Mouse (Mus musculus): ENCODE data around the gene Gm21761.
"Not testable (repeated sequence)": the region's sequence is repeated elsewhere in the genome, so short reads cannot be mapped to it uniquely, and the experiment has no call there.

Gene Gm21761

DNA sequence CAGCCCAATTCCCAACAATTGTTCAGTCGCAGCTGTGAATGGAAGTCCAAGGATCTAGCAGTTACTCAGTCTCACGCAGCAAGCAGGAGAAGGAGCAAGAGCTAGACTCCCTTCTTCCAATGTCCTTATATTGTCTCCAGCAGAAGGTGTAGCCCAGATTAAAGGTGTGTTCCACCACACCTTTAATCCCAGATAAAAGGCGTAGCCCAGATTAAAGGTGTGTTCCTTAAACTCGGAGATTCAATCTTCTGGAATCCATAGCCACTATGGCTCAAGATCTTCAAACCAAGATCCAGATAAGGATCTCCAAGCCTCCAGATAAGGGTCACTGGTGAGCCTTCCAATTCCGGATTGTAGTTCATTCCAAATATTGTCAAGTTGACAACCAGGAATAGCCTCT is at the start of gene Gm21761:
TSS of gene Gm21761 (minus strand) at position 101 of the 400 bp plus-strand sequence.
- DNase-seq (ENCODE audit: low spot score) = not testable (repeated sequence)

DNA sequence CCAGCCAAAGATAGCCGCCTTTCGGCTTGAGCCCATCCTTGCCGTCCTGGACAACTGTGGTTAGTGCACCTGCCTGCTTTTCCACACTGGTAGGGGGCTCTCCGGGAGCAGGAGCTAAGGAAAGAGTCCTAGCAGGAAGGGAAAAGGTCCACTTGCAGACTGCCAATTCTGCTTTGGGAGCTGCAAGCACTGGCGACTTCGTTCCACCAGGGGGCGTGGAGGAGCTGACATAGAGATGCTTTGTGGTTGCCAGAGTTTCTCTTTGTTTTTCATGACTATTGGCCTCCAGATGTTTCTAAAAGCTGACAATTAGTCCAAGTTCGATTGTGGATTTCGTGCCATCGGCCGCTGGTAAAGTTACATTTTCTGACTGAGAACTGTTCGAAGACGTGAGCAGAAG is 40.1 kb upstream of the Gm21761 start:
- not testable (repeated sequence) for DNase-seq (ENCODE audit: low spot score)

DNA sequence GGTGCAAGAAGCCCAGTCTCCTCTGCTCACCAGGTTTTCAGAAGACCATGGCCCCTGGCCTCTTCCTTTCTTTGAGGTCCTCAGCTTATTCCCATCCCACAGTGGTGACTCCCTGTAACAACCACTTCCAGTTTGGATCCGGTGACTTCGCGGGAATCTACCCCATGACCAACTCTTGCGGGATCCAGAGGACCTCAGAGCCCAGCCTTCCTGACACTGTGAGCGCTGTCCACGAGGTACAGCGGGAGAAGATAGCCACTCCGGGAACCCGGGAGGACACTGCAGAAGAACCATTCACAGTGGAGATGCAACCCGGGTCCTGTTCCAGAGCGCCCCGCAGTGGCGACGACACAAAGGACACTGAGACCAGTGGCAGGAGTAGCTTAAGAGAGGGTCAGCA is 39.1 kb upstream of the Gm21761 start:
- not testable (repeated sequence) for DNase-seq (ENCODE audit: low spot score)

DNA sequence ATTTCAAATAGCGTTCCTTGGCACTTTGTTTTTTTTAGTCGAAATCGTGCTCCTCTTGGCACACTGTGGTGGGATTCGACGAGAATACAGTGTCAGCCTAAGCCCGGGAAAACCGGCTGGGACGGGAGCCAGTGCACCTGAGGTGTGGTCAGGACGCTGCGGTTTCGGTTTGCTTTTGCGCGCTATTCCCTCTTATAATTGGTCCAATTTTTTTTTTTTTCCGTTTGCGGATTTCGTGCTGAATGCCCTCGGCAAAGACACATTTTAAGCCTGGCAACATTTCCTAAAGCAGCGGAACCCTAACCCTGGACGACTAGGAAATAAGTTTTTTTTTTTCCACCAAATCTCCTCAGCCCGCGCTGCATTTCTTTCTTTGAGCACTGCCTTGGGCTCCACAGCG is 36.9 kb upstream of the Gm21761 start:
- not testable (repeated sequence) for DNase-seq (ENCODE audit: low spot score)

DNA sequence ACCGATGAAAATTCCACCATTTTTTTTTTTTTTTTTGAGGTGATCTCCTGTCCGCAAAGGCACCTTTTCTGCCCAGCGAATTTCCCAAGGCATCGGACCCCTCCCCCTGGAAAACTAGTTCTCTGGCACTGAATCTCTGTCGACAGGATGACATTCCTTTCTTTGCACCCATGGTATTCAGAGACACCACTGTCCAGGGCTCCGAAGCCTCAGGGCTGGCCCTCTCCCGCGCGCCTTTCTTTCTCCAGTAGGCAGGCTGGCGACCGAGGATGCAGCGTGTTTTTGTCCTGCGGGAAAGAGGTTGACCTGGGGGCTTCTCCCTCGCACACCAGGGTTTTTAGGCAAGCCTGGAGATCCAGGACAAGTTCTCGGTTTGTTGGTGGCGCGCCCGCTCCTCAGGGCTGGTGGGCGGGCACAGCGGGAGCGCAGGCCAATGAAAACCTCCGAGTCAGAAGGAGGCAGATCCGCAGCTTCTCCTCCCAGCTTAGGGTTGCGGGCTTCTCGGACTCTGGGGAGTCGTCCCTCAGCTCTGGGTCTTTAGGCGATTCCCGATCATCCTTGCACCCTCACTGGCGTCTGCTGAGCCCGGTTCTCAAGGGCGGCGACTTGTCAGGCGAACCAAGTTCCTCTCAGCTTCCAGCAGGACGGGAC is 36.4 kb upstream of the Gm21761 start:
- not testable (repeated sequence) for DNase-seq (ENCODE audit: low spot score)

DNA sequence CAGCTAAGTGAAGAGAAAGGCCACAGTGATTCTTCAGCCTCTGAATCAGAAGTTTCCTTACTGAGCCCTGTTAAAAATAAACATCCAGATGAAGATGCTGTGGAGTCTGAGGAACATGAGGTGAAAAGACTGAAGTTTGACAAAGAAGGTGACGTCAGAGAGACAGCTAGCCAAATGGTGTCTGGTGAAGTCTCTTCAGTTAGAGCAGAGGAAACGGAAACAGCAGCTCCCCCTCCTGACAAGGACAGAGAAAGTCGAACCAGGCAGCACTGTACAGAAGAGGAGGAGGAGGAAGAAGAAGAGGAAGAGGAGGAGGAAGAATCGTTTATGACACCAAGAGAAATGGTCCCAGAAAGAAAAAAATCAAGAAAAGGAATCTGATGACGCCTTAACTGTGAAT is 33.8 kb upstream of the Gm21761 start:
- DNase-seq (ENCODE audit: low spot score) = not testable (repeated sequence)

GRCm38 (mm10) chr13:119955567-119955966 is 26.5 kb upstream of the Gm21761 start:
- DNase-seq (ENCODE audit: low spot score) = not testable (repeated sequence)

DNA sequence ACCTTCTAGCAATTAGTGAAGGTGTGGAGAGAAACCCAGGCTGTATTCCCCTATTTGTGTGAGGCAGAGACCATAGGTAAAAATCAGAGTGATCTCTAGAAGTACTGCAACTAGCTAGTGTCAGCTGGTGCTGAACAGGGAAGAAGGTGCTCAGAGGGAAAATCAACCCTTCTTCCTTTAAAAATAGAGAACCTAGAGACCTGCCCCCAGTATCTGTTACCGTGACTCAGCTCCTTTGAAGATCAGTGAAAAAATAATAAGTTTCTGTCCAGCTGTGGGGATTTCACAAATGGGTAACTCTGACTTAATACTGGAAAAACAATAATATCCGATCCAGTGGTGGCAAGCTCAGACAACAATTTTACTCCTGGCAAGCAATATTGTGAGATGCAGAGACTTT is 26.0 kb upstream of the Gm21761 start:
- not testable (repeated sequence) for DNase-seq (ENCODE audit: low spot score)

DNA sequence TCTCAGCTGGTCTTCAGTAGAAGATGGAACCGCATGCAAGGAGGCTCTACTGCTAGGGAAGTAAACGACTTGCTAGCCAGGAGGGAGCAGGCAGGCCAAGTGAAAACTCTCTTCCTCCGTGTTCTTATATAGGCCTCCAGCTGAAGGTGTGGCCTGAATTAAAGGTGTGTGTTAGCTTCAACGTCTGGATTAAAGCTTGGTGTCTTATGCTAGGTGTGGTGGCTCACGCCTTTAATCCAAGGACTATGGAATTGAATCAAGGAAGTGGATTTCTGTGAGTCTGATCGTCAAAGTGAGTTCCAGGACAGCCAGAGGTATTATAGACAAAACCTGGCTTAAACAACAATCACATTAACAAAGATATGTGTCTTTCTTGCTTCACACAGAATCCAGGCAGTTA is 21.6 kb upstream of the Gm21761 start, which contains the start of gene B020031M17Rik:
TSS of gene B020031M17Rik (minus strand) at position 101 of the 400 bp plus-strand sequence.
- not testable (repeated sequence) for DNase-seq (ENCODE audit: low spot score)

GRCm38 (mm10) chr13:119924597-119925340 is 4.3 kb downstream of the Gm21761 start:
- DNase-seq (ENCODE audit: low spot score) = not testable (repeated sequence)

DNA sequence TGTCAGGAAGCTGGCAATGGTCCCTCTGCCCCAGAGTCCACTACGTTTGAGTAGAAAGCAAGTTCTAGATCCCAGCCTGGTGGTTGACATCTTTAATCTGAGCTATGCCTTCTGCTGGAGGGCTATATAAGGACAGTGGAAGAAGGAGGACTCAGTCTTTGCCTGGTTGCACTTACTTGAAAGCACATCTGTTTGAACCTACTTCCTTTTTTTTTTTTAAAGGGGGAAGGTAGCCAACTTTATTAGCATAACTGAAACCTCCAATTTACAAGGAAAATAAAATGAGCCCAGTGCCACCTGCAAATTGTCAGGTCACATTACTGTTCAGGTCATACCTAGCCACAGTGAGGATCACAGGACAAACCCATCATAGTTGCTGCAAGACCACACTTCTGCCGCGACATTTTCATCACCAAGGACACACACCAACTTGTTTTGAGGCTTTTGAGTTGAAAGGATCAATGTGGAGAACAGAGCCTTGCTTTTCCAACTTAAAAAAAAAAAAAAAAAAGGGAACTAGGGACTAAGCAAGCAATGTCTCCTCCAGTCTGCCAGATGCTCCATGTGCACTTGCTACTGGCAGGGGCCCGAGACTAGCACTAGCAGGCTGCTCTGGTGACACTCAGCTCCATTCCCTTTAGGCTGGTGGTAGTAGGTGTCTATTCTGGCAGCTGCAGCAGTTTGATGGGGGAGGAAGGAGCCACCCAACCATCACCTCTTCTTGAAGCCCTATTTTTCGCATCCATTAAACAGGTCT is 11.9 kb downstream of the Gm21761 start:
- DNase-seq (ENCODE audit: low spot score) = not testable (repeated sequence)

- DNase-seq (ENCODE audit: low spot score) = not testable (repeated sequence)
Measured at GRCm38 (mm10) chr13:119916449-119916848, 12.6 kb downstream of the Gm21761 start.

DNA sequence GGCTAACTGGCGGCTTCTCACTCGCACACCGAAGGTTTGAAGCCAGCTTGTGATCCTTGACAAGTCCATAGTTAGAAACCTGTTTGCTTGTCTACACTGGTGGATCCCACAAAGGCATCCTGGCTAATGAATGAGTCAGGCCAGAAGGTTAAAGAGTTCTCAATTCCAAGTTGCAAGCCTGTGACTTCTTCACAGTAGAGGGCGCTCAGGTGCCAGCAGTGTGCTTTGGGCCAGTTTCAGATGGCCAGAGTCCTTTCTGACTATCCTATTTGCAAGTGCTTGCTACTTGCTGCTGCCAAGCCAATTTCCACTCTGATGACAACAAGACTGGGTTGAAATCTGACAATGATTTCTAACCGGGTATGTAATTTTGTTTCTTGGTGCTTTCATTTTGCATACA is 30.5 kb downstream of the Gm21761 start:
- not testable (repeated sequence) for DNase-seq (ENCODE audit: low spot score)

- DNase-seq (ENCODE audit: low spot score) = not testable (repeated sequence)
Measured at GRCm38 (mm10) chr13:119894685-119895084, 34.4 kb downstream of the Gm21761 start, which contains the start of gene Tcstv1. TSS of gene Tcstv1 (minus strand) at chr13:119894785.

GRCm38 (mm10) chr13:119886896-119887295 is 42.2 kb downstream of the Gm21761 start:
- DNase-seq (ENCODE audit: low spot score) = not testable (repeated sequence)

GRCm38 (mm10) chr13:119864395-119864999 is 64.6 kb downstream of the Gm21761 start:
- not testable (repeated sequence) for DNase-seq (ENCODE audit: low spot score)

DNA sequence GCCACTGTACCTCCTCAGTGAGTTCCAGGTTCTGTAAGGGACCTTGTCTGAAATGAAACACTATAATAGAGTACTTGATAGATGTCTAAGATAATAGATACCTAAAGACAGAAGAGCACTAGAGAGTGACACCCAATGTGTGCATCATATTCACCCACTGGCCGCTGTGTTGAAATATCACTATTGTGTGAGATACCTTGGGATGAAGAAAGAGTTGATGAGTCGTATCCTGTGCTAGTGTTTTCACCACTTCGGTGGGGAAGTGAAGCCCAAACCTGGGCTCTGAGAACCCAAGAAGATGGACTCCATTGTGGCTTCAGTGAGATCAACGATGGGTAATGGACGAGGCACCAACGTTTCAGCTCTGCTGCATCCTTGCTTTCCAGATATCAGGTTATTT is 66.7 kb downstream of the Gm21761 start:
- DNase-seq (ENCODE audit: low spot score) = not testable (repeated sequence)
